Mouse (Mus musculus) hindbrain, embryonic 12.5 days (tissue): ENCODE data around the gene Coq4. TPM values are rescaled to one million over a fixed set of nuclear protein-coding genes. Genes with fewer than 3 reads are reported as not detected.
A peak's percentile ranks its signal among the peaks of the same experiment; 100 is the strongest.
"Not testable (repeated sequence)": the region's sequence is repeated elsewhere in the genome, so short reads cannot be mapped to it uniquely, and the experiment has no call there.

Source experiments
- ATAC-seq: fragments of 200-750 bp; cut with Nextera tagmentation; 2 replicates; pipeline ENCODE4 v1.8.0; 2017; ENCODE audit warnings: moderate TSS enrichment; ENCODE audit not compliant: low FRiP score
- H3K27ac ChIP-seq: fragments of 300-500 bp; sonication (generic); 2 replicates; pipeline ENCODE4 v1.5.1; 2016; ENCODE audit warnings: mild to moderate bottlenecking
- H3K27me3 ChIP-seq: fragments of 300-500 bp; sonication (generic); 2 replicates; pipeline ENCODE4 v1.6.1; 2016; ENCODE audit warnings: mild to moderate bottlenecking
- H3K36me3 ChIP-seq: fragments of 300-500 bp; sonication (generic); 2 replicates; pipeline ENCODE4 v1.6.1; 2016; ENCODE audit warnings: mild to moderate bottlenecking
- H3K4me1 ChIP-seq: fragments of 300-500 bp; sonication (generic); 2 replicates; pipeline ENCODE4 v1.6.1; 2016
- H3K4me2 ChIP-seq: fragments of 300-500 bp; sonication (generic); replicated peaks from 2 replicates; pipeline ENCODE4 v1.6.1; 2016; ENCODE audit warnings: mild to moderate bottlenecking
- H3K4me3 ChIP-seq: fragments of 300-500 bp; sonication (generic); 2 replicates; pipeline ENCODE4 v1.5.1; 2016; ENCODE audit warnings: mild to moderate bottlenecking
- H3K9ac ChIP-seq: fragments of 300-500 bp; sonication (generic); 2 replicates; pipeline ENCODE4 v1.6.1; 2016; ENCODE audit warnings: mild to moderate bottlenecking, moderate library complexity
- H3K9me3 ChIP-seq: fragments of 300-500 bp; sonication (generic); replicated peaks from 2 replicates; pipeline ENCODE4 v1.6.1; 2016; ENCODE audit warnings: mild to moderate bottlenecking
- WGBS: fragments of 180-500 bp; shearing (Covaris S2); methylation state at CpG from one replicate; pipeline ENCODE4 v1.1.7; 2016; 5-methylcytosine and 5-hydroxymethylcytosine counted together
- polyA plus RNA-seq: library from polyadenylated mRNA; unstranded; fragments of >200 nt; fragmentation: Nextera tagmentation; extraction: Ambion mirVana; gene quantifications from 2 replicates; pipeline ENCODE4 v1.2.1, GENCODE M21; 2016

Gene Coq4
- polyA plus RNA-seq, 1 experiment from 2014 or later = 33.1 TPM

DNA sequence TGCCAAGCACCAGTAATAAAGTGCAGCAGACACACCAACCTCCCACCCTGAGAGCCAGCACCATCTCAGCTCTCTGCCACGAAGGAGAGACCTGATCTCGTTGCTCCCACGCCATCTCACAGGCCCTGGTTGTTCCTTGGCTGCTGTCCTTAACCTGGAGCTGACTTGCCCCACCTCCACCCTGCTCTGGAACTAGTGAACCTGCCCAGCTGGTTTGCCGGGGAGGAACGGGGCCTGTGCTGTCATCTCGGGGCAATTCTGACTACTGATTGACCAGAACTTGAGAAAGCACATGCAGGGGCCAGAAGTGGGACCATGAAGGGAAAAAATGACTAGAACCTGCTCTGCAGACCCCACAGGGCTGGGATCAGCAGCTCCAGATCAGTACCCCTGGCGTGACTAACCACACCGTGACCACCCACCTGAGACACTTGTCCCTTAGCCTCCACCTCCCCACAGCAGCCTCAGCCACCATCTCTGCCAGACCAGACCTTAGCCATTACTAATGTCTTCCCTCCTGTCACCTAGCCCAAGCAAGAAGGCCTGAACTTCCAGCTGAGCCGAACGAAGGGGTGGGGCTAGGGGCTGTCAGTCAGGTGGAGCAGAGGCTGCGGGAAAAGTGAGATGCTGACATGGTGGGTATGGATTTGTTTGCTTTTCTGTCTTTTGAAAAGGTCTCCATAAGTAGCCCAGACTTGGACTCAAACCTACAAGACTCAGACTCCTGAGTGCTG, 19.1 kb upstream of the Coq4 start:
- Histone ChIP-seq H3K4me2 (no peak overlapping the region), H3K27me3 (no peaks in the 10 kb centered on the region), H3K36me3 (peaks cover 7% of the 10 kb centered on the region; the same call in 1 of the 2 replicates), H3K4me3 (no peak overlapping the region), H3K9ac (no peak overlapping the region), H3K9me3 (no peaks in the 10 kb centered on the region), H3K4me1 (no peaks in the 10 kb centered on the region), H3K27ac (no peak overlapping the region)
- WGBS = 74% methylated on average over 11 of the region's 11 CpGs
- no peak for ATAC-seq

- no peak overlapping the region for H3K4me2 ChIP-seq
- no peak overlapping the region for H3K4me3 ChIP-seq
Measured at GRCm38 (mm10) chr2:29768901-29769300, 18.4 kb upstream of the Coq4 start.

GRCm38 (mm10) chr2:29770162-29770561, 17.1 kb upstream of the Coq4 start:
- no peak overlapping the region for H3K9ac ChIP-seq
- ATAC-seq = no peak
- H3K36me3 ChIP-seq = peaks cover 21% of the 10 kb centered on the region
- H3K4me3 ChIP-seq = no peak overlapping the region
- no peak overlapping the region for H3K27ac ChIP-seq
- no peak overlapping the region for H3K4me2 ChIP-seq
- H3K27me3 ChIP-seq = no peaks in the 10 kb centered on the region
- no peaks in the 10 kb centered on the region for H3K4me1 ChIP-seq
- no peaks in the 10 kb centered on the region for H3K9me3 ChIP-seq

More at GRCm38 (mm10) chr2:29768901-29769300, 18.4 kb upstream of the Coq4 start:
- Histone ChIP-seq H3K4me1 (no peaks in the 10 kb centered on the region), H3K9me3 (no peaks in the 10 kb centered on the region), H3K9ac (no peak overlapping the region), H3K27ac (no peak overlapping the region), H3K27me3 (no peaks in the 10 kb centered on the region), H3K36me3 (peaks cover 14% of the 10 kb centered on the region; the same call in 1 of the 2 replicates)
- 73% methylated on average over 9 of the region's 9 CpGs for WGBS
- no peak for ATAC-seq

- no peak overlapping the region for H3K27ac ChIP-seq
- H3K9me3 ChIP-seq = no peaks in the 10 kb centered on the region
- H3K27me3 ChIP-seq = no peaks in the 10 kb centered on the region
- ATAC-seq = no peak
- H3K4me3 ChIP-seq = no peak overlapping the region
- peaks cover 32% of the 10 kb centered on the region for H3K36me3 ChIP-seq
- no peaks in the 10 kb centered on the region for H3K4me1 ChIP-seq
- no peak overlapping the region for H3K9ac ChIP-seq
- WGBS = 89% methylated on average over 8 of the region's 8 CpGs
- no peak overlapping the region for H3K4me2 ChIP-seq
Measured at GRCm38 (mm10) chr2:29771611-29772461, 15.5 kb upstream of the Coq4 start.

DNA sequence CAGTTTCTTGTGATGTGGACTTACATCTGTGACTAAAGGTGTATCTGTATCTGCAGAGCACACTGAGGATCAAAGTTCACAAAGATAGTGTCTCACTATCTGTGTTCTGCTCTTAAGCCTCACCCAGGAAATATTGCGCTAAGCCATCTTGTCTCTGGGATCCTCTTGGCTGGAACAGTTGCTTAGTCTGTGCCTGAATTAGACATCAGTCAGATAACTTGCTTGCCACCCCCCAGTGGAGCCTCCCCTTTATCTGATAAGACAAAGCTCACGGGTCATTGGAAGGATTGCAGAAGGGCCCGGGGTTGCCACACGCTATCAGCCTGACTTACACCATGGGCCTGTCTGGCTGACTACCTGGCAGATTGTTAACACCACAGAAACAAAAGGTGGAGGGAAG, 14.0 kb upstream of the Coq4 start:
- Histone ChIP-seq H3K27ac (no peak overlapping the region), H3K4me2 (no peak overlapping the region), H3K4me1 (no peaks in the 10 kb centered on the region), H3K4me3 (no peak overlapping the region), H3K9ac (no peak overlapping the region), H3K36me3 (peaks cover 47% of the 10 kb centered on the region), H3K27me3 (no peaks in the 10 kb centered on the region), H3K9me3 (no peaks in the 10 kb centered on the region)
- 90% methylated on average over 4 of the region's 4 CpGs for WGBS
- no peak for ATAC-seq

DNA sequence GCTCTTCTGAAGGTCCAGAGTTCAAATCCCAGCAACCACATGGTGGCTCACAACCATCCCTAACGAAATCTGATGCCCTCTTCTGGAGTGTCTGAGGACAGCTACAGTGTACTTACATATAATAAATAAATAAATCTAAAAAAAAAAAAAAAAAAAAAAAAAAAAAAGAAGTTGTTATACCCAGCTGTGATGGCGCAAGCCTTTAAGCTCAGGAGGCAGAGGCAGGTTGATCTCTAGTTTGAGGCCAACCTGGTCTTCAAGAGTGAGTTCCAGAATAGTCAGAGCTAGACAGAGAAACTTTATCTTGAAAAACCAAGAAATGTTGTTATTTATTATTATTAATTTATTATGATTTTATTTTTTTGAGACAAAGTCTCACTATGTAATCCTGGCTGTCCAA, 6.0 kb upstream of the Coq4 start:
- WGBS = 97% methylated on average over 2 of the region's 2 CpGs
- H3K4me3 ChIP-seq, H3K9me3 ChIP-seq, H3K27me3 ChIP-seq, H3K27ac ChIP-seq, ATAC-seq, H3K9ac ChIP-seq, H3K4me2 ChIP-seq, H3K4me1 ChIP-seq: not testable (repeated sequence)
- H3K36me3 ChIP-seq = peaks cover 89% of the 10 kb centered on the region

GRCm38 (mm10) chr2:29784290-29784689, 3.0 kb upstream of the Coq4 start:
- 74% methylated on average over 4 of the region's 4 CpGs for WGBS
- Histone ChIP-seq H3K4me1 (peaks cover 16% of the 10 kb centered on the region), H3K27ac (no peak overlapping the region), H3K36me3 (peaks cover 60% of the 10 kb centered on the region), H3K4me2 (no peak overlapping the region), H3K27me3 (no peaks in the 10 kb centered on the region), H3K4me3 (no peak overlapping the region), H3K9ac (no peak overlapping the region), H3K9me3 (no peaks in the 10 kb centered on the region)
- ATAC-seq = no peak

GRCm38 (mm10) chr2:29787937-29788681, 816 bp downstream of the Coq4 start, which contains the start of gene Trub2:
Gene Trub2 (minus strand): TSS chr2:29788502.
- peak within 1 kb of the TSS; percentile 84 for H3K9ac ChIP-seq
- H3K4me1 ChIP-seq = peaks cover 18% of the 10 kb centered on the region
- no peaks in the 10 kb centered on the region for H3K27me3 ChIP-seq
- H3K9me3 ChIP-seq = no peaks in the 10 kb centered on the region
- 1% methylated on average over 45 of the region's 45 CpGs for WGBS
- peaks cover 50% of the 10 kb centered on the region for H3K36me3 ChIP-seq
- peak within 1 kb of the TSS; percentile 81 for H3K4me3 ChIP-seq
- peak within 1 kb of the TSS; percentile 67 for H3K4me2 ChIP-seq
- peak; percentile 84 for ATAC-seq
- peak within 1 kb of the TSS; percentile 71 for H3K27ac ChIP-seq

DNA sequence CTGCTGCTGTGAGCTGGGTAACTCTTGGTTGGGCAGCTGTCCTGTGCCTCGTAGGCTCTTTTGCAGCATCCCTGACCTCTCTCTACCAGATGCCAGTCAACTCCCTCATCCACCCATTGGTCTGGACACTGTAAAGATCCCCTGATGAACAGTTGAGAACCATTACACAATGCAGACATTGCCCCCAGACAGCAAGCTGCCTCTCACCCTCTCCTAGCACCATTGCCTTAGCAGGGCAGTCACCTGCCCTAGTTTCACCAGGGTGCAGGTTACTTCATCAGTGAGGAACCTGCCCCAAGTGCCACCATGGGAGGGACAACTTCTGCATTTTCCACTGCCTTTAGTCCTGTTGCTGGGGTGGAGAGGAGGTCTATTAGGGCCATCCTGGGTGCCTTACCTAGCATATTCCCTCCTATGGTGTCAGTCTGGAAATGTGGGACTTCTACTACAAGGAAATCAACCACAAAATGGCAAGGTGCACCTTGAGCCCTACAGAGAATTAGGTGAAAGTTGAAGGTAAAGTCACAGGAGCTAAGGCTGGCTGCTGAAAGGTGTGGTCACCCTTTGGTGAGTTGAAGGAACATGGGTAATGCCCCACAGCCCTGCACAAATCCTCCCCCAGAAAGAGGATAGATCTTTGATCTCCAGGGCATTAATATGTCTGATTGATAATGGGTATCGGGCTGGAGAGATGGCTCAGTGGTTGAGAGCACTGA, 5.6 kb downstream of the Coq4 start:
- Histone ChIP-seq H3K27ac (no peak overlapping the region), H3K4me1 (peaks cover 10% of the 10 kb centered on the region), H3K9me3 (no peaks in the 10 kb centered on the region), H3K4me2 (no peak overlapping the region), H3K4me3 (no peak overlapping the region), H3K27me3 (no peaks in the 10 kb centered on the region), H3K9ac (no peak overlapping the region), H3K36me3 (peaks cover 53% of the 10 kb centered on the region)
- 100% methylated on average over 2 of the region's 2 CpGs for WGBS
- ATAC-seq = no peak

DNA sequence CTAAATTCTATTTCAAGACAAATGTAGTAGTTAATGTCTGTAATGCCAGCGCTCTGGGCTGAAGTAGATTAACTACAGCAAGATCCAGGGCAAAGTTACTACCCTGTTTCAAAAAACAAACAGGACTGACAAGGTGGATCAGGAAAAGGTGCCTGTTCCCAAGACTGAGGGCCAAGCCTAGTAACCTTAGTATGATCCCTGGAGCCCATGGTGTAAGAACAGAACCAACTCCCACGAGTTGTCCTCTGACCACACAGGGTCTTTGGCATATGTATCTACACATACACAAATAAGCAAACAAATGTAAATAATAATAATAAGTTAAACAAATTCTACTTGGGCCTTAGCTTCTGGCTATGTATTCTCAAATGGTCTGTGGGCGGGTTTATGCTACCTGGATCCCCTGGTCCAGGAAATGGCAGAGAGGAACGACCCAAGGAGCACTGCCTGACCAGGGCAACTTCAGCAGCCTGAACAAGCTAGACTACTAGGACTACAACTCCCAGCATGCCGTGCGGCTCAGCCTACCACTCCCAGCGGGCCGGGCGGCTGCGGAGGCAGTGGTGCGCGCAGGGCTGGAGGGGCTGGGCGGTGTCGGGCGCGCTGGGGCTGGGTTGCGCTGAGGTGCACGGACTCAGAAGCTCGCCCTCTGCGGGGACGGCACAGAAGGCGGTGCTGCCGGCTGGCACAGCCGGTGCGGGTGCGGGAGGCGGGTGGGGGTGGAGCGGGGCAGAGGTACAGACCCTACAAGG, 15.0 kb downstream of the Coq4 start, which contains the start of gene Slc27a4:
TSS of gene Slc27a4 (plus strand) at position 560 of the 752 bp plus-strand sequence.
- peaks cover 3% of the 10 kb centered on the region; the same call in 1 of the 2 replicates for H3K27me3 ChIP-seq
- peak; percentile 98 for ATAC-seq
- H3K9me3 ChIP-seq = no peaks in the 10 kb centered on the region
- peak within 1 kb of the TSS; percentile 85 for H3K4me3 ChIP-seq
- peak within 1 kb of the TSS; percentile 70 for H3K4me2 ChIP-seq
- peaks cover 35% of the 10 kb centered on the region for H3K36me3 ChIP-seq
- peak within 1 kb of the TSS; percentile 91 for H3K27ac ChIP-seq
- H3K4me1 ChIP-seq = peaks cover 14% of the 10 kb centered on the region
- peak within 1 kb of the TSS; percentile 93 for H3K9ac ChIP-seq
- WGBS = 6% methylated on average over 25 of the region's 28 CpGs

DNA sequence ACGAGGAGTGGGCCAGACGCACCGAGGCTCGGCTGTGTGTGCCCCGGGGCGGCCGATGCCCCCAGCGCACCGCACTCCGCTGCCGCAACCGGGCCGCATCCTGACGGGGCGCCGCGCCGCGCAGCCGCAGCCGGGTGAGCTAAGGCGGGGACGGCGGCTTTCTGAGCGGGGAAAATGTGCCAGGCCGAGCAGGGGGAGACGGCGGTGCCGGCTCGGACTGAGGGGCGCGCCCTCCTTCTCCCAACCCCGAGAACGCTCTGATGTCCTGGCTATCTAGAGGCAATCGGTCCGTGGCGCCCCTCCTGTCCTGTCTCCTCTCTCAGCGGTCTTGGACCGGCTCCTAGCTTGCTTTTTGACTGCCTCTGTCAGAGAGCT, 15.5 kb downstream of the Coq4 start:
- Histone ChIP-seq H3K27ac (peak overlapping the region; percentile 91), H3K9me3 (no peaks in the 10 kb centered on the region), H3K27me3 (peaks cover 3% of the 10 kb centered on the region; the same call in 1 of the 2 replicates), H3K4me1 (peaks cover 14% of the 10 kb centered on the region), H3K36me3 (peaks cover 38% of the 10 kb centered on the region), H3K4me3 (peak overlapping the region; percentile 85), H3K9ac (peak overlapping the region; percentile 93), H3K4me2 (peak overlapping the region; percentile 70)
- 0% methylated on average over 36 of the region's 39 CpGs for WGBS
- no peak for ATAC-seq
